Mouse (Mus musculus): Measurements from ENCODE around the gene Nos1. TPM values are rescaled to one million over a fixed set of nuclear protein-coding genes. Genes with fewer than 3 reads are reported as not detected.

Gene Nos1
- total RNA-seq (2021): 10 to 100 TPM; 70.8 to 83.7 TPM
- long read RNA-seq, full-length matches to known transcripts: 4 of 32 reads
- long read RNA-seq, partial matches to known transcripts: 14 of 32 reads
- long read RNA-seq, other reads (novel, unspliced or antisense): 14 of 32 reads

DNA sequence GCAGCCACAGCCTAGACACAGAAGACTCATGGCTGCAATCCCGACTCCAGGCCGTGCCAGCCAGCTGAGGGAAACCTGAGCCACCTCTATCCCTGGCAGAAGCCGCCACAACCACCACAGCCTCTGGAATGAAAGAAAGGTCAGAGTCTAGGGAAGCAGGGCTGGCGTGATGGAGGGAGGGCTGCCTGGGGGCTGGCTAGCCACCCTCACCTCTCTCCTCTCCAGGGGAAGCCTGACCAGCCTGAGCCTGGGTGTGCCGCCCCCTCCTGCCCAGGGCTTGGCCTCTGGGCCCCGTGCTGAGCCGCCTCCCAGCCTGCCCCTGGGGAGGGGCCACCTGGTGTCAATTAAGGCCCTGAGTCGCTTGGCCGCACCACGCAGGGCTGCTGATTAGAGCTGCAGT, at the start of gene Nos1:
Gene Nos1, plus strand, starts transcription at position 352 of the 400 bp plus-strand sequence.
- no peak for DNase-seq (ENCODE audit: low spot score in 2 of 2)

DNA sequence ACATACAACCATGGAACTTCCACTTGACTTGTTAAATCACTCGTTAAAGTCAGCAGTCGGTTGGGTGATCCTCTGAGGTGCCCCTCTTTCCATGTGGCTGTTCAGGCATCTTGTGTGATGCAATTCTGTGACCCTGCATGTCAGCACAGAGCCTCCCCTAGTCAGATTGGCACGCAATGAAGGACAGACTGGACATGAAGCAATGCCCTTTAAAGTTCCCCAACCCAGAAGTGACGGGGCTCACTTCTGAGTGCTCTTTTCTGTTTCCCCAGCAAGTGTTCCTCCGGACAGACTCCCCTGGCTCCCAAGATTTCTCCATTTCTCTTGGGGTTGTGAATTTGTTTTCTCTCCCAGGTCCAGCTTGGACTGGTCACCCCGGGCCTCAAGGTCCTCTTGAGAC, 49.5 kb upstream of the Nos1 start:
- DNase-seq (ENCODE audit: low spot score in 2 of 2): no peak

DNA sequence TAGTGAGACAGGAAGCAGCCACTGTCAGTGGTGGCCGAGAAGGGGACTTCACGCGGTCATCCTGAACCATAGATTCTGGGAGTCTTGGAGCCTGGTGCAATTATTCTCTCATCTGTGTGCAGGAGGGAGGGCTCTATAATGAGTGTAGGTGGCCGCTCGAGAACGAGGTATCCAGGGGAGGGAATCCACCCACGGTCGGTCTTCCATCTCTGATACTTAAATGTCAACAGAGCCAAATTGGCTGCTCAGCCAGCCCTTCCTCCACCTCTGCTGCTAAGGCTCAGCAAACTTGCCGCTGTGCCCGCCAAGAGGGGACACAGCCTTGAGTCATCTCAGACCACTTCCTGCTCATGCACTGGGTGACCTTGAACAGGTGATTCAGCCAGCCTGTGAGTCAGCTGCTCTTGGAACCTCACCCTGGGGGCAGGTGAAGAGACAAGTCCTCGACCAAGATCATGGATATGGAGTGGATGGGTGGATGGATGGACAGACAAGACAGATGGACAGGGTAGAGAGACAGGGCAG, 36.1 kb upstream of the Nos1 start:
- peak; percentile 28 to 45 for DNase-seq (ENCODE audit: low spot score in 2 of 2)

DNA sequence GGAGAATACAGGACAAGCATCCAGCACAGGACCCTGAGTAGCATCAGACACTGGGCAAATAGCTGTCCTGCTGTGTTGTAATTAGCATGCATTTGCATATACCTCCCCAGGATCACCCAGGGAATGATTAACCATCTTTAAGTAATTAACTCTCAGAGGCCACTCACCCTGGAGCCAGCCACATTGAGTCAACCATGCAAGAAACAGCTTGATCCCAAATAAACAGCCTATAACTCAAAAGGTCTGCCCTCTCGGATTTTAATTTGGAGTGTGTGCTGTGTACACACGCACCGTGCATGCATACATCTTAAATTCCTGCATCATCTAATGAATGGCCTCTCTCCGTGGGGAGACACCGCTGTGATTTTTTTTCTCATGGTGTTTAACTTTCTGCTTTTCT, 31.5 kb upstream of the Nos1 start:
- DNase-seq (ENCODE audit: low spot score in 2 of 2): no peak

DNA sequence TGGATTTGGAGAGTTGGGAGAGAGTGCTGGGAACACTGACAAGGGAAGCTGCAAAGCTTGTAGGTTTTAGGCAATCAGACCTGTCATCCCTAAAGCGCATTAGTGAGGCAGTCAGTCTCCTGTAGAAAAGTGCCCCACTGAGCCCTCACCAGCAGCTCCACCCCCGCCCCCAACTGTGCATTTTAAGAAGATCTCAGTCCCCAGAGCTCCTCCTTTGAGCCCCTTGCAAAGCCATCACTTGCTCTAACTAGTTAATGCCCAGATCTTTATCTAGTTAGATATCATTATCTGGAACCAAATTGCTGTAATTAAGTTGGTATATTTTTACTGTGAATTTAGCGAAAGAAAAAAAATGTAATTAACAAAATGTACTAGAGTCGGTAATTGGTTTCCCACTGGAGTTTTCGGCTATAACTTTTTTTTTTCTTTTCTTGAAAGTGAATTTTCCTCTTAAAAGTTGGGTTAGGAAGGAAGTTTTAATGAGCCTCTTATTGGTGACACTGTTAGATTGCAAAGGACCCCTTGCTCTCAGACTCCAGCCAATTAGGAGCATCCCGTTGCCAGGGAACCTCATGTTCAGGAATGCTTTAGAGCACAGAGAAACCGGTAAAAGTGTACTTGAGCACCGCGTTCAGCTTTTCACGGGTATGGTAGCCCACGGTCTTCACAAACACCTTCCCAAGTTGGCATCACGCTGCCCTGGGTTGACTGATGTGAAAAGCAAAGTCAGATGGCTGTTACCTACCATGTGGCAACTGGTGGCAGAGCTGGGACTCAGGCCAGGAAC, 22.9 kb upstream of the Nos1 start:
- DNase-seq (ENCODE audit: low spot score in 2 of 2): peak in 1 of 2 experiments; percentile 25

DNA sequence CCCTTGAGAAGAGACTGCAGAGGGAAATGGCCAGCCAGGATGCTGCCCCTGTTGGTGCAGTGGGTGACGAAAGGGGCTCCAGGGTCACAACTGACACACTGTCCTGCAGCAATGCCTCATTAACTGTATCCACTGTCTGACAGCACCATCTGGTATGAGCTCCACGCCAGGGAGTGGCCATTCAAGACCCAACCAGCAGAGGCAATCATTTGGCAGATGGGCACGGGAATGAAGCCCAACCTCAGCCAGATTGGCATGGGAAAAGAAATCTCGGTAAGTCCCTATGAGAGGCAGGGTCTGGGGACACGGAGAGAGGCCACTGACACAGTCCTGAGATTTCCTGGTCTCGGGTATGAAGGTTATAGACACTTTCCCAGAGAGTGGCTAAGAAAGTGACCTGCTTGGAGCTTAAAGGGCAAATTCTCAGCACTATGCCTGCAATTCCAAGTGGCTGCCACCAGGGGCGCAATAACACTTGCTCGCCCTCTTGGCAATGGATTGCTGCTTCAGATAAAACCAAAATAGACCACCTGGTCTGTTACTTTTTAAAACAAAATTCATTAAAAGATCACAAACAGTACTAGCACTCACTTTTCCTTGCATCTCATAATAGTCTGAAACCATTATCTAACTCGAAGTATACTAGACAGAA, 19.5 kb upstream of the Nos1 start:
- DNase-seq (ENCODE audit: low spot score in 2 of 2): no peak

DNA sequence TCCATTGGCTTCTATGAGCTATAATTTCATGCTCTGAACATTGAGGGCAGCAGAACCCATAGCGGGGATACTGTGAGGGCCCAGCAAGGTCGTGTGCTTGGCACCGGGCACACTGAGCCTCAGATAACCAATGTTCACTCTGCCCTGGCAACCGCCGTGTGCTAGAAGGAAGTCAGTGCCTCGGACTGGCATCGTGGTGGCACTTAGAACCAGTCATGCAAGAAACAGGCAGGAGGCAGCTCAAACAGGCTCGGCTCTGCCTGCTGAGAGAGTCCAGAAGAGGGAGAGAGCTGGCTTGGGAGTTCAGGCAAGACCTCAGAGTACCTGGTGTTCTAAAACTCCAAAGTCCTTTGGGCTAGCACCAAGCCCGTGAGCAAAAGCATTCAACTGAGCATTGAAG, 16.3 kb upstream of the Nos1 start:
- DNase-seq (ENCODE audit: low spot score in 2 of 2): no peak

DNA sequence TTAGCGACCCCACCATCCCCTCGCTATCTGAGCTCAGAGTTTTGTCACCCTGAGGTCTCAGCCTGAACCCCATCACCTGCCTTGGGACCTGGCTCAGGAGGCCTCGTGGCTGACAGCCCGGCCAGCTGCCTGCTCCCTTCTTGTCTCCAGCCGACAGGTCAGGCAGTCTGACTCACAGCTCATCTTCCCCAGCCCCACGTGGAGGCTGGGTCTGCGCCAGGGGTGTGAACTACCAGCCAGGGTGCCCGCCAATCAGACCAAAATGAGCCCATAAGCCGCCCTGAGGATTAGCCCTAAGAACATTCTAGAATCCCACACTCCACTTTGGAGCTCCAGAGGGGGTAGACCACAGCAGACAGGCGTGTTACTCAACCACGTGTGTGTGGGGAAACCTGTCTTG, 1.7 kb upstream of the Nos1 start:
- no peak for DNase-seq (ENCODE audit: low spot score in 2 of 2)

DNA sequence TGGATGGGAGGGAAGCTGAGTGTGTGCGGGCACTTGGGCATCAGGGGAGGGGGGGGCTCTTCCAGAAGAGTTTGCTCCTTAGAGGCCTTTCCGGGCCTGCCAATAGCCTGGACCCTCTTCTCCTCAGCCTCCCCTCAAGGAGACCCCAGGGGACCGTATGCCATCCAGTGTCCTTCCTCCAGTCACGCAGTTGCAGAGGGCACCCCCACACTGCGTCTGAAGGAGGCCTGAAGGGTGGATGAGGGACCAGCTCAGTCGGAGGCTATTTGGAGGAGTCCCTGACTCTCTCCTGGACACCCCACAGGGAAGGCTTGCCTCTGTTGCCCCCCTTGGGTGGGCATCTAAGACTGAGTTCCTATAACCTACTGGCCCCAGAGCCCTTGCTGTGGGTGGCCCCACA, 346 bp downstream of the Nos1 start:
- DNase-seq (ENCODE audit: low spot score in 2 of 2): no peak

DNA sequence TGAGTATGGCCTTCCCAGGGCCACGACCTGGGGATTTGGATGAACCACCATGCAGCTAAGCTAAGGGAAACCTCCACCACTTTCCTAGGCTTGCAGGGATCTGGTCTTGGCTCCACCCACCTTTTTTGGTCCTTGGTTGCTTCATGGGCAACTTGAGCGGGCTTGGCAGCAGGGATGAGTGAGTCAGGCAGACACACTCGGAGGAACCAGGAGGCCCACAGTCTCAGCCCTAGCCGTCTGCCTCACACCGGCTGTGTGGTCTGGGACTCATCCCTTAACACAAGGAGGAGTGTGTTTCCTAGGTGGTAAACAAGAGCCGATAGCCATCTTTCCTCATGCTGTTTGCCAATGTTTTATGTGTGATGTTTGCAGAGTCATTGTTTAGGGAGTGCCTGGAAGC, 9.2 kb downstream of the Nos1 start:
- DNase-seq (ENCODE audit: low spot score in 2 of 2): peak; percentile 21 to 24

DNA sequence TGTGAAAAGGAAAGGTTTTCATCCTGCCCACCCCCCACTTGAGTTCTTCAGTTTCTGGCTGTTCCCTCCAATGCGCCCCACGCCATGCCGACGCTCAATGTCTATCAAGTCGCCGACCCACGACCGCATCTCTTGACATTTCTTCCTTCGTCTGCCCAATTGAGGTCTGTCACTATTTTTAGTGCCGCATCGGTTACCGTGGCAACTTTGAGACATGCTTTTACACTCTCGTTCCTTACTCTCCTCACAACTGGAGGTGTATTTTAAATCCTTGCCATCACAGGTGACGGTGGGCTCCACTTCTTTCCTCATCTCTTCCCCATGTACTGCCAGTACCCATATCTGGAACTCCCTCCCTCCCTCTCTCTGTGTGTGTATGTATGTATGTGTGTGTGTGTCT, 11.0 kb downstream of the Nos1 start:
- peak in 1 of 2 experiments; percentile 17 for DNase-seq (ENCODE audit: low spot score in 2 of 2)

DNA sequence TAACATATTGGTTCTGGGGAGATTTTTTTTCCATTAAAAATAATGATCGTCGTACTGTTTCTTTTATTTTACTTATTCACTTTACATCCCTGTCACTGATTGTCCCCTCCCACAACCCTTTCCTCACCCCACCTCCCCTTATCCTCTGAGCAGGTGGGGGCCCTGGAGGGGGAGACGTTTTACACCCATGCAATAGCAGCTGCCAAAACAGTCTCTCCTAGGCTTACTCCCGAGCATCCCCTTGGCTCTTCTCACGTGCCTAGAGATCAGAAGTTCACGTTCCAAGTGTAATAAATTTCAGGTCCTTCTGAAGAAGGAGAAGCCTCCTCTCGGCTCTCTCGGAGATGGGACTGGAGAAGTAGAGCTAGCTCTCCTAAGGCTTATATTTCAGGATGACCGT, 20.0 kb downstream of the Nos1 start:
- no peak for DNase-seq (ENCODE audit: low spot score in 2 of 2)

DNA sequence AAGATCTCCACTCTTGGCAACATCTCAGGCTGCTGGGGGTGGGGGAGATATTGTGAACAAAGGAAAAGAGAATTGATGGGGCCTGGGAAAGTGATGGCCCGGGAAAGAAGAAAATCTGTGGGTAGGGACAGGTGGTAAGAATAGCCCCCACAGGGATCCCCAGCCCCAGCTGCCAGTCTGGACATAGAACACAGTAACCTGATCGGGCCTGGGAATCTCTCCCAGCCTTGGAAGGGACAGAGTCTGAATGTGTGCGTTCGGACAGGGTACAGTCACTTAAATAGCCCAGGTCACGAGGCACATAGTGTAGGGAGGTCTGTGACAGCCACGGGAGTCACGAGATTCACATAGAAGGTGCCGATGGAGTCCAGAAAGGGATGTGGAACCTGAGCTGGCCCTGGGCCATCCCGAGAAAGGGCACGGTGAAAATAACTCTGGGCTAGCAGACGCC, 21.3 kb downstream of the Nos1 start:
- DNase-seq (ENCODE audit: low spot score in 2 of 2): no peak

DNA sequence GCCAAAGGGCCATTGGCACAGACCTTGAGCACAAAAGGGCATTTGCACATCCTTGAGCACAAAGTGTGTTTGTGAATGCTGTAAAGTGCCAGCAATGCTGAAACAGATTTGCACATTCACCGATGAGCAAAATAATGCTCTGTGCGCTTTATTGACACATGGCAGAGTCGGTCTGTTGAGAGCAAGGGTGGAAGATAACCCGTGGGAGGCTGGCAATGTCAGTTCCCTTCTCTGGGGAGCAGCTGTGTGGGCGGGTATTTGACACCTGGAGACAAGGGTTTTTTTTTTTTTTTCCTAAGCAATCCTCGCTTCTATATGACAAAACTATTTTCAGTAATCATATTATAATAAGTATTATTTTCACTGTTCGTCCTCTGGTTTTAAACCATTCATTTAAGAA, 22.7 kb downstream of the Nos1 start:
- DNase-seq (ENCODE audit: low spot score in 2 of 2): peak in 1 of 2 experiments; percentile 52

DNA sequence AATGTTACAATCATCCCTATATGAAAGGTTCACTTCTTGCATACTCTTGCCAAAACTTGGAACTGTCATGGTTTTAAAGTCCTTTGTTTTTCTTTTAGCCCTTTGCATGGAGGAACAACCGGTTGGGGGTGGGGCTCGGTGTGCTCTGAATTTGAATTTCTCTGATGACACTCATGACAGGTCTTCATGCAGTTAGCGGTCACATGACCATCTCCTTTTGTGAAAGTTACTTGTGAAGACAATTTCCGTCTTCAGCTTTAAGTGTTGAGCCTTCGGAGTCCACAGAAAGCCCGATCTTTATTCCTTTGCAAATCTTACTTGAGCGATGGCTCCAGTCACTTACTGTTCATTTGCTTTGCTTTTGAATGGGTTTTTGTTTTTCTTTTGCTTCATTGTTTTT, 30.1 kb downstream of the Nos1 start:
- no peak for DNase-seq (ENCODE audit: low spot score in 2 of 2)

DNA sequence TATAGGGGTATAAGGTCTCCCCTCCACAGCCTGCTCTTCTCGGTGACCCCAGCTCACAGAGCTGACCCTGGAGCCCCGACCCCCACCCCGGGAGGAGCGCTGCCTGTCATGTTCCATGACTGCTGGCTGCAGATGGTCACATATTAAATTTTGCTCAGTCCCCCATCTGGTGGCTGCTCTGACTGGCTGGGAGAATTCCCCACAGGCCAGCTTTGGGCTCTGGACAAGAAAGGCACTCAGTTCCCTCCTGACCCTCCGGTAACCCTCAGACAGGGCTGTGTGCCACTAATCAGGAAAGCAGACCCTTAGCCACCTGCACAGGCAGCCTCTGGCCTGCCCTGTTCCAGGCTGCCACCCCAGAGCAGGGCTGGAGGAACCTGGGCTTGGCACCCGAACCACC, 38.0 kb downstream of the Nos1 start:
- no peak for DNase-seq (ENCODE audit: low spot score in 2 of 2)

DNA sequence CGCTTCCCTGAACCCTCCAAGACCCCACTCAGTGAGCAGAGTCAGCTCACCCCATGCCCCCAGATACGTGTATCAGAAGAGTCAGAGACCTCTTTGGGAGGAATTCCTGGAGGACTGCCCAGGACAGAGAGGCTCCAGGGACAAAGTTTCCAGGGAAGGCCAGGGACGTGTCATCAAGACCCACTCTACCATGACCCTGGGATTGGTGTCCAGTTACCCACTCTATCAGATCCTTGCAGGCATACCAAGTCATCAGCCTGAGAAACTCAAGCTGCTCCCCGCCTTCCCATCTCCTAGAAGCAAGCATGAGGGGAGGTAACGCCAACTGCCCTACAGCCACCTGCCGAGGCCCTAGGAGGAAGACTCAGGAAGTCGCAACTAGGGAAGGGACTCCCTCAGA, 39.6 kb downstream of the Nos1 start:
- no peak for DNase-seq (ENCODE audit: low spot score in 2 of 2)

DNA sequence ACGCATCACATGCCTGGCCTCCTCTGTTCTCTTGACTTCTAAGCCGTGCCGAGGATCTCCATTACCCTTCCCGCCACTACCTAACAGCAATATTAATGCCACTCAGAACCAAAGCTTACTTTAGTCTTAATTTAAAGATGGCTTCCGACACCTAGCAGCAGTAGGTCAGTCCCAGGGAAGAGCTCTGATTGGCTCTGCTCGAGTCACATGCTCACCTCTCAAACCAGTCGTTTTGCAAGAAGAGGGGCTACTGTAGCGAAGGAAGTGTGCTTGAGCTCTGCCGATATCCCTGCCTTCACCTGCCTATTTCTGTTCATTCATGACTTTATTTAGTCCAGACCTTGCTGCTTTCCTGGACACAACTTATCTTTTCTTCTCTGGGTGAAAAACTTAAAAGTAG, 43.0 kb downstream of the Nos1 start:
- no peak for DNase-seq (ENCODE audit: low spot score in 2 of 2)

DNA sequence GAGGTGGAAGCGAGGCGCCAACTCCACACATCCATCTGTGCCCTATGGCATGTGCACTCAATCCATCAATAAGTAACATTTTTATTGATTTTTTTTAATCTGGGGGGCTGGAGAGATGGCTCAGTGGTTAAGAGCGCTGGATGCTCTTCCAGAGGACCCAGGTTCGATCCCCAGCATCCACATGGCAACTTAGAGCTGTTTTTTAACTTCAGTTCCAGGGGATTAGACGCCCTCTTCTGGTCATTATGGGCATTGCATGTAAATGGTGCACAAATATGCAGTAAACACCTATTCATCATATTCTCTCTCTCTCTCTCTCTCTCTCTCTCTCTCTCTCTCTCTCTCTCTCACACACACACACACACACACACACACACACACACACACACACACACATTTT, 43.7 kb downstream of the Nos1 start:
- DNase-seq (ENCODE audit: low spot score in 2 of 2): no peak

DNA sequence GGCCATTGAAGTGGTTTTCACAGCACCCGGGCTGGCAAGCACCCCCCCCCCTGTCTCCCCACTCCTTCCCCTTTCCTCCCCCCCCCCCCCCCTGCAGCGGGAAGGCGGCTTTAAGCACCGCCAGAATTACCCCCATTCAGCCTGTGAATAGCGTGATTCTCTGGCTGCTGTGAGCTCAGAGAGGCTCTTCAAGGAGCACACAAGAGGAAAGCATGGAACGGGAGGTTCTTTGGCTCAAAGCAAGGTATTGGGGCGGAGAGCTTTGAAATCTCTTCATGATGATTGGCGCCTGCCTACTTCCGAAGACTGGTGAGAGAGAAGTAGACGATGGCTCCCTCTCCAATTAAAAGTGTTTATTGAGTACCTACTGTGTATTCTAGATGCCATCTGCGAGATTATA, 44.5 kb downstream of the Nos1 start:
- no peak for DNase-seq (ENCODE audit: low spot score in 2 of 2)

DNA sequence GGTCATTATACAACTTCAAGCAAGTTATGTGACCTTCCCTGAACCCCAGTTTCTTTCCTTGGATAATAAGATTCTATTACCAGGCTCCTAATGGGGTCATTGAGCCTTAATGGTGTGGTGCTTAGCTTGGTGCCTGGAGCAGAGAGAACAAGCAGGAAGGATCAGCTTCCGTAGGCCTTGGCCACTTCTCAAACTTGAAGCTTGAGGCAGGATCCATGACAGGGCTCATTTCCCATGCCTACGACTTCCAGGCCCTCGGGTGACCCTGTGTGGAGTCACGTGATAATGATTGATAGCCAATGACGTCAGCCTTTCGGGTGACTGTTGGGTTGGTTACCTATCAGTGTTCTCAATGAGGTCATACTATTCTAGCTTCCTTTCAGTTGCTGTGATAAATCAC, 46.5 kb downstream of the Nos1 start:
- DNase-seq (ENCODE audit: low spot score in 2 of 2): no peak

DNA sequence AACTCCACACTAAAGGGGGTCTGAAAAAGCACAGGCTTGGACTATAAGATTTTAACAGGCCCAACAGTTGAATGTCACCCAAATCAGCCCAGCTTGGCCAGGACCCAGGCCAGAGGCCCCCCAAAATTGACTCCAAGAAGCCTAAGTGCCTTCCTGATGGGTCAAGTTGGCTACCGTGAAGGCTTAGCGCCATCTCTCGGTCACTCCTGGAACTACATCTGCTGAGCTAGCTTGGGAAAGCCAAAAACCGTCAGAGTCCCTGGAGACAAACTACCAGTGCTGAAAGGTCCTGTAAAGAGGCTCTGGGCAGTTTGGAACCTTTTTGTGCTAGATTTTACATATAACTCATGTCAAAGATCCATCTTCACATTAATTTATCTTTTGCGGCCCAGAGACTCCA, 56.1 kb downstream of the Nos1 start:
- DNase-seq (ENCODE audit: low spot score in 2 of 2): peak; percentile 46 to 84

Measured in layer of hippocampus, adult 18-20 months (tissue).